7 mouse cellular contexts compared by ENCODE assay signal in genomic region chr4:46389013-46389611, GRCm38 (mm10). TPM values are rescaled to one million over a fixed set of nuclear protein-coding genes. Genes with fewer than 3 reads are reported as not detected.
DNase-seq lines count a peak whose midpoint lies in the region; ATAC-seq lines count a peak whose summit lies in the region.

Gene Trmo (minus strand): TSS chr4:46389437.

- peak within 1 kb of the TSS; percentile 62 for H3K4me3 ChIP-seq in intestine, embryonic 15.5 days (replicated peaks)
- peak within 1 kb of the TSS; percentile 73 for H3K4me3 ChIP-seq in midbrain, embryonic 10.5 days

- H3K27me3 ChIP-seq in intestine, embryonic 15.5 days (replicated peaks), result no peaks in the 10 kb centered on the region
- no peaks in the 10 kb centered on the region for H3K27me3 ChIP-seq in midbrain, embryonic 10.5 days (ENCODE audit: low read depth, poor library complexity, severe bottlenecking)

- ATAC-seq in intestine, embryonic 15.5 days, result peak; percentile 97

- H3K4me1 ChIP-seq in intestine, embryonic 15.5 days (replicated peaks), result no peaks in the 10 kb centered on the region
- peaks cover 12% of the 10 kb centered on the region for H3K4me1 ChIP-seq in midbrain, embryonic 10.5 days

- peak within 1 kb of the TSS; percentile 78 for H3K9ac ChIP-seq in intestine, embryonic 15.5 days

- peaks cover 2% of the 10 kb centered on the region; the same call in 1 of the 2 replicates for H3K36me3 ChIP-seq in intestine, embryonic 15.5 days
- H3K36me3 ChIP-seq in midbrain, embryonic 10.5 days, result peaks cover 34% of the 10 kb centered on the region

- H3K4me2 ChIP-seq in intestine, embryonic 15.5 days (replicated peaks), result peak within 1 kb of the TSS; percentile 69

- peak within 1 kb of the TSS; percentile 94 for H3K27ac ChIP-seq in intestine, embryonic 15.5 days
- H3K27ac ChIP-seq in midbrain, embryonic 10.5 days (replicated peaks), result peak within 1 kb of the TSS; percentile 99

- peak; percentile 95 for DNase-seq in adrenal gland, adult 2 months
- DNase-seq in embryo, embryonic 11.5 days (ENCODE audit: low read depth, low spot score), result peak; percentile 98
- DNase-seq in gastrocnemius, postnatal 36 days, result peak; percentile 91 to 93
- DNase-seq in left cerebral cortex, postnatal 25 days (ENCODE audit: low spot score in 2 of 2), result peak; percentile 96
- DNase-seq in midbrain, embryonic 10.5 days (ENCODE audit: low spot score), result peak; percentile 95
- peak; percentile 96 for DNase-seq in right cerebral cortex, postnatal 4 days

- WGBS in intestine, embryonic 15.5 days, result under 1% methylated on average over 56 of the region's 56 CpGs
- WGBS in midbrain, embryonic 10.5 days, result under 1% methylated on average over 56 of the region's 56 CpGs

- intact Hi-C loops in gastrocnemius, postnatal 36 days (cut with DNase I), result no loop called here
- intact Hi-C loops in left cerebral cortex, postnatal 25 days (cut with DNase I), result loop anchor here (1.0 kb wide), 1 partner anchor 63 kb away; no protein-coding TSS in a partner anchor

- H3K9me3 ChIP-seq in intestine, embryonic 15.5 days, result no peaks in the 10 kb centered on the region
- no peaks in the 10 kb centered on the region for H3K9me3 ChIP-seq in midbrain, embryonic 10.5 days (replicated peaks)

RNA-seq across cellular contexts. Expression of gene Trmo, which starts in this region (rescaled TPM):
- total RNA-seq in adrenal gland, adult 2 months (2021), result 1 to 10 TPM; 4.8 to 7.1 TPM
- 2.5 and 4.3 TPM in 2 replicates for polyA plus RNA-seq in adrenal gland, adult 2 months (2012; rRNA removed)
- total RNA-seq in gastrocnemius, postnatal 36 days (2021), result 1 to 10 TPM; 2.1 to 2.5 TPM
- 11.2 and 11.5 TPM in 2 replicates for polyA plus RNA-seq in intestine, embryonic 15.5 days (2015; fragmentation: Nextera tagmentation; extraction: Ambion mirVana)
- total RNA-seq in left cerebral cortex, postnatal 25 days (2021), result 1 to 10 TPM; 4.2 to 4.7 TPM
- 10.7 and 12.9 TPM in 2 replicates for polyA plus RNA-seq in midbrain, embryonic 10.5 days (2016; fragmentation: Nextera tagmentation; extraction: Ambion mirVana)

Comparison
In these comparisons a context has a peak if more than half of its experiments do, and no peak if none do; other contexts are left out.
1. Peak in every context shown above with its lines: DNase-seq, ATAC-seq, H3K4me3 ChIP-seq and H3K27ac ChIP-seq.